Mouse (Mus musculus) liver, adult 2 months (tissue): ENCODE results near the gene Trappc3. TPM values are rescaled to one million over a fixed set of nuclear protein-coding genes. Genes with fewer than 3 reads are reported as not detected.

ENCODE experiments used
- DNase-seq: peaks from one replicate; pipeline ENCODE4 v3.0.0-alpha.2; 2011; ENCODE audit warnings: low read depth, low spot score; ENCODE audit errors: extremely low read depth
- H3K27ac ChIP-seq: fragments of 200-500 bp; replicated peaks from 2 replicates; pipeline ENCODE4 v1.5.1; 2012; ENCODE audit warnings: low read depth, mild to moderate bottlenecking, control low read depth, inconsistent platforms, low read length; ENCODE audit not compliant: insufficient read depth
- H3K27me3 ChIP-seq: fragments of 200-500 bp; 2 replicates; pipeline ENCODE4 v1.6.1; 2012; ENCODE audit warnings: mild to moderate bottlenecking, moderate library complexity, low read length, inconsistent platforms; ENCODE audit not compliant: control insufficient read depth, insufficient read depth
- H3K36me3 ChIP-seq: fragments of 200-500 bp; 2 replicates; pipeline ENCODE4 v1.6.1; 2012; ENCODE audit warnings: low read length, inconsistent platforms; ENCODE audit not compliant: control insufficient read depth, insufficient read depth
- H3K4me1 ChIP-seq: fragments of 200-500 bp; 2 replicates; pipeline ENCODE4 v1.6.1; 2011; ENCODE audit warnings: low read length; ENCODE audit not compliant: control insufficient read depth, insufficient read depth
- H3K4me3 ChIP-seq: fragments of 200-500 bp; 2 replicates; pipeline ENCODE4 v1.5.1; 2011; ENCODE audit warnings: low read depth, mild to moderate bottlenecking, control low read depth, low read length, moderate library complexity; ENCODE audit not compliant: insufficient read depth
- H3K79me2 ChIP-seq: fragments of 200-500 bp; 2 replicates; pipeline ENCODE4 v1.6.1; 2012; ENCODE audit warnings: inconsistent platforms, mild to moderate bottlenecking, low read length, moderate library complexity; ENCODE audit not compliant: control insufficient read depth, insufficient read depth
- H3K9ac ChIP-seq: fragments of 200-500 bp; 2 replicates; pipeline ENCODE4 v1.6.1; 2012; ENCODE audit warnings: low read depth, mild to moderate bottlenecking, control low read depth, inconsistent platforms, low read length
- CTCF ChIP-seq: fragments of 200-500 bp; IDR thresholded peaks from 2 replicates; pipeline ENCODE4 v1.5.1; 2011; ENCODE audit warnings: low read depth, low read length, control low read depth
- POLR2A ChIP-seq: fragments of 200-500 bp; IDR thresholded peaks from 2 replicates; pipeline ENCODE4 v1.6.1; 2011; ENCODE audit warnings: low read length, control low read depth; ENCODE audit not compliant: insufficient read depth; ENCODE audit errors: extremely low read depth
- WGBS: fragments of 180-500 bp; shearing (Covaris S2); methylation state at CpG from one replicate; pipeline ENCODE4 v1.1.7; 2018; 5-methylcytosine and 5-hydroxymethylcytosine counted together
- polyA plus RNA-seq: library from polyadenylated mRNA; depleted of rRNA; stranded (reverse); fragments of >200 nt; gene quantifications from 2 replicates; pipeline ENCODE4 v1.2.3, GENCODE M21; 2012
- total RNA-seq: library from RNA; depleted of rRNA; stranded (reverse); fragments of >200 nt; gene quantifications from 2 replicates; pipeline ENCODE4 v1.2.3, GENCODE M21; 2014

Gene Trappc3
- total and polyA plus RNA-seq, 2 experiments = 24.1 to 45.8 TPM

GRCm38 (mm10) chr4:126235191-126235590, 26.9 kb upstream of the Trappc3 start:
- H3K4me3 ChIP-seq = no peak overlapping the region
- WGBS = 92% methylated on average over 10 of the region's 10 CpGs
- H3K27me3 ChIP-seq = no peaks in the 10 kb centered on the region
- H3K9ac ChIP-seq = no peak overlapping the region
- H3K27ac ChIP-seq = no peak overlapping the region
- peaks cover 36% of the 10 kb centered on the region for H3K36me3 ChIP-seq
- DNase-seq = no peak
- no peaks in the 10 kb centered on the region for H3K79me2 ChIP-seq
- H3K4me1 ChIP-seq = no peaks in the 10 kb centered on the region
- TF ChIP-seq POLR2A (no peak), CTCF (no peak)

GRCm38 (mm10) chr4:126236467-126237280, 25.5 kb upstream of the Trappc3 start:
- Histone ChIP-seq H3K4me3 (no peak overlapping the region), H3K79me2 (no peaks in the 10 kb centered on the region), H3K27me3 (no peaks in the 10 kb centered on the region), H3K36me3 (peaks cover 40% of the 10 kb centered on the region), H3K4me1 (no peaks in the 10 kb centered on the region), H3K9ac (no peak overlapping the region), H3K27ac (no peak overlapping the region)
- DNase-seq = no peak
- TF ChIP-seq POLR2A (no peak), CTCF (no peak)
- WGBS = 84% methylated on average over 63 of the region's 63 CpGs

- Histone ChIP-seq H3K27ac (no peak overlapping the region), H3K27me3 (no peaks in the 10 kb centered on the region), H3K4me3 (no peak overlapping the region), H3K36me3 (peaks cover 32% of the 10 kb centered on the region), H3K79me2 (no peaks in the 10 kb centered on the region), H3K4me1 (no peaks in the 10 kb centered on the region), H3K9ac (no peak overlapping the region)
- DNase-seq = no peak
- TF ChIP-seq CTCF = no peak
- no peak for TF ChIP-seq POLR2A
- 71% methylated on average over 5 of the region's 5 CpGs for WGBS
Observed at GRCm38 (mm10) chr4:126237721-126238242, 24.3 kb upstream of the Trappc3 start.

GRCm38 (mm10) chr4:126239862-126240475, 22.2 kb upstream of the Trappc3 start:
- Histone ChIP-seq H3K9ac (no peak overlapping the region), H3K4me1 (no peaks in the 10 kb centered on the region), H3K36me3 (peaks cover 18% of the 10 kb centered on the region), H3K27me3 (no peaks in the 10 kb centered on the region), H3K79me2 (no peaks in the 10 kb centered on the region; the same call in 1 of the 2 replicates), H3K4me3 (no peak overlapping the region), H3K27ac (no peak overlapping the region)
- WGBS = 91% methylated on average over 13 of the region's 13 CpGs
- no peak for TF ChIP-seq POLR2A
- no peak for TF ChIP-seq CTCF
- no peak for DNase-seq

- Histone ChIP-seq H3K4me1 (no peaks in the 10 kb centered on the region), H3K27ac (no peak overlapping the region), H3K27me3 (no peaks in the 10 kb centered on the region), H3K79me2 (peaks cover 13% of the 10 kb centered on the region), H3K36me3 (peaks cover 8% of the 10 kb centered on the region), H3K9ac (no peak overlapping the region), H3K4me3 (no peak overlapping the region)
- WGBS = 67% methylated on average over 9 of the region's 9 CpGs
- TF ChIP-seq CTCF = no peak
- TF ChIP-seq POLR2A = no peak
- no peak for DNase-seq
Observed at GRCm38 (mm10) chr4:126241956-126242355, 20.2 kb upstream of the Trappc3 start.
